Mouse (Mus musculus): ENCODE measurements around the gene Slc50a1. TPM values are rescaled to one million over a fixed set of nuclear protein-coding genes. Genes with fewer than 3 reads are reported as not detected.

Slc50a1 gene
- polyA plus RNA-seq, 1 experiment = 297 TPM

- Histone ChIP-seq H3K4me3 (replicated peaks; ENCODE audit: extremely low read depth, low read depth, low read length) (no peak overlapping the region), H3K4me1 (ENCODE audit: control insufficient read depth, insufficient read depth, low read length) (peaks cover 14% of the 10 kb centered on the region)
- DNase-seq = no peak
- TF ChIP-seq POLR2A (IDR thresholded peaks at IDR 0.05; ENCODE audit: borderline replicate concordance, extremely low read depth, low read depth, low read length) = no peak
- TF ChIP-seq CTCF (IDR thresholded peaks at IDR 0.05; ENCODE audit: insufficient read depth, low read length) = no peak
- WGBS = 84% methylated on average over 5 of the region's 5 CpGs
These were observed 15.4 kb downstream of the Slc50a1 start for GRCm38 (mm10) chr3:89254994-89255393.

- peak; percentile 69; the same call in 1 of the 2 replicates for TF ChIP-seq POLR2A (IDR thresholded peaks at IDR 0.05; ENCODE audit: borderline replicate concordance, extremely low read depth, low read depth, low read length)
- no peak for TF ChIP-seq CTCF (IDR thresholded peaks at IDR 0.05; ENCODE audit: insufficient read depth, low read length)
- H3K4me1 ChIP-seq (ENCODE audit: control insufficient read depth, insufficient read depth, low read length) = peaks cover 14% of the 10 kb centered on the region
- peak overlapping the region; percentile 39 for H3K4me3 ChIP-seq (replicated peaks; ENCODE audit: extremely low read depth, low read depth, low read length)
- 3% methylated on average over 17 of the region's 17 CpGs for WGBS
- DNase-seq = peak; percentile 66
These were observed 18.9 kb downstream of the Slc50a1 start for GRCm38 (mm10) chr3:89251365-89251895.

DNA sequence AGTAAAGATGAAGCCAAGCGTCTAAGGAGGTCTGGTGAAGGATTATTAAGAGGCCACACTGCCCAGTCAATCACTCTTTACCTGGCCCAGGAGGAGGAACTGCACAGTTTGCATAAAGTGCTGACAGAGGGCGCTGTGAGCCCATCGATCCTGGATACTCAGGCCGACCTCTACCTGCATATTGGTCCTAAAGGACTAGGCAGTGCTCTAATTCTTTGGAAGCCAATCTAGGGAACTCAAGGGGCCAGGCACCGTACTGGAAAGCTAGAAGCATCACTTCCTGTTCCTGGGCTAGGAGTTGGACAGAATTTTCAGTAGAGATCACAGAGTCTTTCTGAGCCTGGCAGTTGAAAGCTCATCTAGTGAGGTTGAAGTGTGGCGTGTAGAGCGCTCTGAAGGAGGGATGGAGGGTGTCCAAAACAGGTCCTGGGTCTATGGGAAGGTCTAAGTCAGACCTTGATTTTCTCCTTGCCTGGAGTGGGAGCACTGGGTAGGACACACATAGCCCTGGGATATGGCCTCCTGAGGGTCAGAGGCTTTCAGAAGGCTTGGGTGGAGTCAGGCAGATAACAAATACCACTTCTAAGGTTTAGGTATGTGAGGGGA, 19.8 kb downstream of the Slc50a1 start:
- peak; percentile 75 for DNase-seq
- Histone ChIP-seq H3K4me1 (ENCODE audit: control insufficient read depth, insufficient read depth, low read length) (peaks cover 14% of the 10 kb centered on the region), H3K4me3 (replicated peaks; ENCODE audit: extremely low read depth, low read depth, low read length) (no peak overlapping the region)
- WGBS = 14% methylated on average over 7 of the region's 7 CpGs
- TF ChIP-seq CTCF (IDR thresholded peaks at IDR 0.05; ENCODE audit: insufficient read depth, low read length) (peak; percentile 93), POLR2A (IDR thresholded peaks at IDR 0.05; ENCODE audit: borderline replicate concordance, extremely low read depth, low read depth, low read length) (0 out of 2 replicates have a peak, but pooled peaks have one; percentile 13)

DNA sequence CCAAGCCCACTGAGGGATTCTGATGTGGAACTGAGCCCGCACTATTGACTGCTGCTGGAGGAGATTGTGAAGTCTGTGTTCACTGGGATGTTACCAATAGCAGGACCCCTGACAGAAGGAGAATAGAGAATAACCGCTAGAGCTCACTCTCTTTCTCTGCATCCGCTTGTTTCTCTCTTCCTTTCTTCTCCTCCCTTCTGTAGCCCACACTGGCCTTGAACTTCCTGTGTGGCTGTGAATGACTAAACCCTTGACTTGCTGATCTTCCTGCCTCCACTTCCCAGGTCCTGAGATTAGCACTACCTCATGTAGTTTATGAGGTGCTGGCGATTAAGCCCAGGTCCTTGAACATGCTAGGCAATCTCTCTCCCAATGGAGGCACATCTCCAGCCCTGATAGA, 22.9 kb downstream of the Slc50a1 start:
- DNase-seq = no peak
- Histone ChIP-seq H3K4me1 (ENCODE audit: control insufficient read depth, insufficient read depth, low read length) (peaks cover 18% of the 10 kb centered on the region), H3K4me3 (replicated peaks; ENCODE audit: extremely low read depth, low read depth, low read length) (no peak overlapping the region)
- TF ChIP-seq CTCF (IDR thresholded peaks at IDR 0.05; ENCODE audit: insufficient read depth, low read length) (no peak), POLR2A (IDR thresholded peaks at IDR 0.05; ENCODE audit: borderline replicate concordance, extremely low read depth, low read depth, low read length) (no peak)
- 66% methylated on average over 4 of the region's 4 CpGs for WGBS

GRCm38 (mm10) chr3:89246261-89247100, 23.9 kb downstream of the Slc50a1 start, which contains the start of gene Trim46:
Gene Trim46, minus strand, starts transcription at chr3:89246309.
- under 1% methylated on average over 42 of the region's 42 CpGs for WGBS
- Histone ChIP-seq H3K4me3 (replicated peaks; ENCODE audit: extremely low read depth, low read depth, low read length) (peak within 1 kb of the TSS; percentile 82), H3K4me1 (ENCODE audit: control insufficient read depth, insufficient read depth, low read length) (peaks cover 17% of the 10 kb centered on the region)
- DNase-seq = peak; percentile 88
- TF ChIP-seq CTCF (IDR thresholded peaks at IDR 0.05; ENCODE audit: insufficient read depth, low read length) (peak; percentile 96), POLR2A (IDR thresholded peaks at IDR 0.05; ENCODE audit: borderline replicate concordance, extremely low read depth, low read depth, low read length) (peak; percentile 65; the same call in 1 of the 2 replicates)

- WGBS = 4% methylated on average over 20 of the region's 20 CpGs
- peak within 1 kb of the TSS; percentile 82 for H3K4me3 ChIP-seq (replicated peaks; ENCODE audit: extremely low read depth, low read depth, low read length)
- H3K4me1 ChIP-seq (ENCODE audit: control insufficient read depth, insufficient read depth, low read length) = peaks cover 10% of the 10 kb centered on the region
- TF ChIP-seq POLR2A (IDR thresholded peaks at IDR 0.05; ENCODE audit: borderline replicate concordance, extremely low read depth, low read depth, low read length) = no peak
- TF ChIP-seq CTCF (IDR thresholded peaks at IDR 0.05; ENCODE audit: insufficient read depth, low read length) = no peak
- peak; percentile 36 for DNase-seq
These were observed 24.6 kb downstream of the Slc50a1 start, which contains the start of gene Krtcap2 for GRCm38 (mm10) chr3:89245688-89246171. Gene Krtcap2, plus strand, starts transcription at chr3:89245966.

- peak; percentile 35 for DNase-seq
- Histone ChIP-seq H3K4me3 (replicated peaks; ENCODE audit: extremely low read depth, low read depth, low read length) (peak overlapping the region; percentile 21), H3K4me1 (ENCODE audit: control insufficient read depth, insufficient read depth, low read length) (peaks cover 8% of the 10 kb centered on the region; the same call in 1 of the 2 replicates)
- TF ChIP-seq CTCF (IDR thresholded peaks at IDR 0.05; ENCODE audit: insufficient read depth, low read length) (no peak), POLR2A (IDR thresholded peaks at IDR 0.05; ENCODE audit: borderline replicate concordance, extremely low read depth, low read depth, low read length) (no peak)
- under 1% methylated on average over 23 of the region's 26 CpGs for WGBS
These were observed 25.2 kb downstream of the Slc50a1 start for GRCm38 (mm10) chr3:89244982-89245687.

GRCm38 (mm10) chr3:89244158-89244981, 26.0 kb downstream of the Slc50a1 start:
- TF ChIP-seq POLR2A (IDR thresholded peaks at IDR 0.05; ENCODE audit: borderline replicate concordance, extremely low read depth, low read depth, low read length) (no peak), CTCF (IDR thresholded peaks at IDR 0.05; ENCODE audit: insufficient read depth, low read length) (0 out of 2 replicates have a peak, but pooled peaks have one; percentile 13)
- DNase-seq = peak; percentile 32
- Histone ChIP-seq H3K4me3 (replicated peaks; ENCODE audit: extremely low read depth, low read depth, low read length) (peak overlapping the region; percentile 21), H3K4me1 (ENCODE audit: control insufficient read depth, insufficient read depth, low read length) (peaks cover 8% of the 10 kb centered on the region; the same call in 1 of the 2 replicates)
- WGBS = 26% methylated on average over 25 of the region's 25 CpGs
